Mouse (Mus musculus) spleen, postnatal 4 days (tissue): ENCODE data around the gene Gm17428.

Source experiments
- DNase-seq, 2 experiments: peaks; one replicate each; pipeline ENCODE4 v3.0.0; 2022; ENCODE audit warnings: low spot score in 2 of 2

Gene Gm17428

DNA sequence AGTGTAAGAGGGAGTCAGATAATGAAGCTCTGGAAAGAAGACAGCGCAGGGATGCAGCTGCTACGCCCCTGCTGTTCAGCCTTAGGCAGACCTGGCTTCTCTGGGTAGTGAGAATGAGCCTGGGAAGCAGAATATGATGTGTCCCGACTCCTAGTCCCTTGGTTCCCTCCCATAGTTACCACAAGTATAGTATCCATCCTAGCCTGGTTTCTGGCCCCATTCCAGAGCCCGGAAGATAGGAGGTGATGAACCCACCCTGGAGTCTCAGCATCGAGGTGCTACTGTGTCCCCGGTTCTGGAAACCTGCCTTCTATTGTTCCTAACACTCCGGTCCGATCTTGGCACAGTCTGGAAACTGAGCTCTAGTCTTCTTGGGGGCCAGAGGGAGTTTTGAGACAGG is 31.7 kb downstream of the Gm17428 start:
- DNase-seq = no peak

DNA sequence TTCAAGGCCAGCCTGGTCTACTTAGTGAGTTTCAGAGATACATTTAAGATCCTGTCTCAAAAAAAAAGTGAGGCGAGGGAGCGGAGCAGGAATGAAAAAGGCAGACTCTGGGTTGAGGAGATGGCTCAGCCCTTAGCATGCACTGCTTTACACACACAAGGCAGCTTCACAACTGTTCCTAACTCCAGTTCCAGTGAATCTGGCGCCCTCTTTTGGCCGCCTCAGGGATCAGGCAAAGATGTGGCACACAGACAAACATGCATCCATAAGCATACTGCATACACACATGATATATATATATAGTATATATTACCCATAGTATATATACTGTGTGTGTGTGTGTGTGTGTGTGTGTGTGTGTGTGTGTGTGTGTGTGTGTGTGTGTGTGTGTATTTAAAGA is 34.4 kb downstream of the Gm17428 start:
- no peak for DNase-seq

DNA sequence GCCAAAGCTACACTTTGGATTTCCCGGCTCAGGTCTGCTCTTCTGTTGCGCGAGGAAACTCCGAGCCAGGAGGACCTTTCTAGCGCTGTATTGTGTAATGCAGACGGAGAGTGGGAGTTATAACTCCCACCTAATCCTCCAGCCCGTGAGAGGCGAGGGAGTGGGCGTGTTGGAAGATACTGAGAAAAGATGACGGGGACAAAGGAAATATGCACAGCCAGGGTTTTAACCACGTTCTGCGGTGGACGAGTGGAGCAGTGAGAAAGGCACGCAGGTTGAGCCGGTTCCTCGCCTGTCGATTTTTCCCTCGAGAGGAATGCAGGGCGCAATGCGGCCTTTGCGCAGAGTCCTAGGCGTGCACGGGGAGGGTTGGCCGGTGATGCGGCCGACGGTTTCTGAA is 37.9 kb downstream of the Gm17428 start:
- no peak for DNase-seq

DNA sequence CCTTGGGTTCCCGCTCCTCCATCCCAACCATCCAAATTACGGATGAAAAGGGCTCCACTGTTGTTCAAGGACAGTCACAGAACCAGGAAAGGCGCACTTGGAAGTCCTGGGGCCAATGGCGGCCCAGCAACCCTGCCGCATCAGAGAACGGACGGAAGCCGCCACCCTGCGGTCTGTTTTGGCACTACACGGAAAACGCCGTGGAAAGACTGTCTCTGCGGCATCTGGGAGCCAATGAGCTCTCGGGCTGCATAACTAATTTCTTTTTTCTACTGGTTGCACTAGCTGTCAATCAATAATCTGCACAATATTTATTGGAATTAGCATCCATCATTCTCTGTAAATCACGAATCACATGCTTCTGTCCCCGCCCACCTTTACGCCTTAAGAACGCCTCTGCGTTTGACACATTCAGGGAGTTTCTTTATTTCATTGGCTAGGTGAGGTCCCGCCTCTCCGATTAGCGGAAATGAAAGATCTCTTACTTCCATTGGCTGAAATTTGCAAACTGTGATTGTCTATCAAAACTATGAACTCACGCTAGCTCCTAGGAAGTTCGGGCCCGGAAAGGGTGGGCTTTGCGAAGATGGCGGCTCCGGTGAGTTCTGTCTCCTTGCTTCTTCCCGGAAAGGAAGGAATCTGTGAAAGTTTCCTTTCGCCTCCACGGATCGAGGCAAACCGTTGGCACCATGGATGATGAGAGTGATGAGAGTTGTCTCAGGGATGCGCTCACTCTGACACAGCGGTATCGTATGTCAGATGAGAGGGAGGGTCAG is 38.4 kb downstream of the Gm17428 start, which contains the start of gene Ngdn:
Gene Ngdn, plus strand, starts transcription at position 464 of the 776 bp plus-strand sequence.
- DNase-seq = peak; percentile 96 to 99

DNA sequence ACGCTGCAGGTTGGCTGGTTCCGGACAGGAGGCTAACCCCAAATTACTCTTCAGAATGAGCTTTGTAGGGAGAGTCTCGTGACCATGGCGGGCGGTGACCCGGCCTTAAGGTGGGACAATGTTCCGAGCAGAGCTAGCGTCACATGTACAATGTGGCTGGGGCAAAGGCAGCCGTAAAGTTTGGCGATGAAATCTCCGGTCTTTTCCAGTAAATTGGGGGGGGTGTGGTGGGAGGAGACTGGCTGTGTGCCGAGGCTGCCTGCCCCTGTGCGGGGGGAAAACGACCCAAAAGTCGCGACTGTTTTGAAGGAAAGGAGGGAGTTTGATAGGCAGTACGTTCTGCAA is 39.0 kb downstream of the Gm17428 start:
- DNase-seq = no peak

DNA sequence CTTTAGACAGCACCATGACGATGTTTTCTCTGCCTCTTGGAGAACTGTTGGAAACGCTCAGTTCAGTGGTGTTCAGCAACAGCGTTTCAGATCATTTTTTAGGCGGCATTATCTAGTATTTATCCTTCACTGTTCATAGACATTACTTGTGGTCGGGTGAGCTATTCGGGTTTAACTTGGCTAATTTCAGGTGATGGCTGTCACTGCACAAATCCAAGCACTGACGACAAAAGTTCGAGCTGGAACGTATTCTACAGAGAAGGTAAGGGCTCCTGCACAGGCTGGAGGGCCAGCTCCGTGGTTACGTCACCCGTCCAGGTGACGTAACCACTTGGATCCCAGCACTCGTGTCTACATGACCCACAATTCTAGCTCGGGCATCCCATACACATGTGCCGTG is 40.1 kb downstream of the Gm17428 start:
- DNase-seq = no peak

DNA sequence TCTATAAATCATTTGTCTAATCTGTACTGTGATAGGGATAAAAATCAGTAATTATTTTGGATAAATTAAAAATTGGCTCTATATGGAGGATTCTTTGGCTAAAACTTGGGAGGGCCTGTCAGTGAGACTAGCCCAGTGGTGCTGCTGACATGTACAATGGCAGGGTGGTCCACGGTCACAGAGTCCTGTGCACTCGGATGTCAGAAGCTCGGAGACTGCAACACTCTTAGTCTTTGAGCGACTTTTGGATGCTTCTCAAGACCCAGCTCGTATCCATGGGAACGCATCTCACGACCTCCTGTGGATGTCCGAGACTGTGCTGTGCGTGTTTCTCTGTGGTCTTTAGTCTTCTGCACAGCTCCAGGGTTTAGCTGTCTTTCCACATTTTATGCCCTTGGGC is 43.7 kb downstream of the Gm17428 start:
- DNase-seq = no peak

DNA sequence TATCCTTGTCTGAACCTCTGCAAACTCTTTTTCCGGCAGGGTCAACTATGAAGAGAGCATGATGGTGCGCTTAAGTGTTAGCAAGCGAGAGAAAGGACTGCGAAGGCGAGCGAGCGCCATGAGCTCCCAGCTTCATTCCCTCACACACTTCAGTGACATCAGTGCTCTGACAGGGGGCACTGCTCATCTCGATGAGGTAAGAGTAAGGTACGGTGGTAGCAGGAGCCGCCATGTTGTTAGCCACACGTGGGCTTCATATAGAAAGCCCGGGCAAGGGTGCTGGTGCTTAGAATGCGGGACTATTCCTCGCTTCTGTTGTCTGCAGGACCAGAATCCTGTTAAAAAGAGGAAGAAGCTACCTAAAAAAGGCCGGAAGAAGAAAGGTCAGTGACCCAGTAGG is 46.3 kb downstream of the Gm17428 start:
- no peak for DNase-seq

DNA sequence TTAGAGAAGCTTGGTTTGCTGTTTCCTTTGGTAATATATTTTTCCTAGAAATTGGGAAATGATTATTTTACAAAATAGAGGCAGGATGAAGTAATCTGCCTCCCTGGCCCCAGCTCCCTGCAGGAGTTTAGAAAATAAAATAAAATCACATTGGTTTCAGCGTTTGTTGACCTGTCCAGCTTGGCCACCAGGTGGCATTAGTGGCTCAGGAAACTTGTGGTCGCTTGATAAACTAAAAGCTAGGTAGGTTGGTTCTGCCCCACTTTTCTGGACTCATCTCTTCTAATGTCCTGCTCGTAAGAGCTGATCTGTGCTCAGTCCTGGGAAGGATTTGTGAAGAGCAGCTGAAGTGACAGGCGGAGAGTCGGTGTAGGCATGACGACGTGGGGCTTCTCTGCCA is 47.5 kb downstream of the Gm17428 start:
- peak; percentile 48 to 70 for DNase-seq

DNA sequence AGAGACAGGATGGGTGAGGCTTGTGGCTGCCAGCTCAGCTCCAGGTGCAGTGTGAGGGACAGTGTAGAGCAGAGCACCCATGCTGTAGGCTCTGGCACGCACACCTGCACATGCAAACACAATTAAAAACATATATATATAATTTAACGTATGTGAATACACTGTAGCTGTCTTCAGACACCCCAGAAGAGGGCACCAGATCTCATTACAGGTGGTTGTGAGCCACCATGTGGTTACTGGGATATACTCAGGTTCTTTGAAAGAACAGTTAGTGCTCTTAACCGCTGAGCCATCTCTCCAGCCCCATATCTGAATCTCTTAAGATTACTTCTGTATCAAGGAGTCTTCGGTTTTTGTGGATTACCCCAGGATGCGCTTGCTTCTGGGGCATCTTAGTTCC is 48.8 kb downstream of the Gm17428 start:
- no peak for DNase-seq
